Mouse (Mus musculus) forebrain, embryonic 12.5 days (tissue): ENCODE results near the gene Olfr2. TPM values are rescaled to one million over a fixed set of nuclear protein-coding genes. Genes with fewer than 3 reads are reported as not detected.

ENCODE experiments used
- ATAC-seq: fragments of 200-750 bp; cut with Nextera tagmentation; 2 replicates; pipeline ENCODE4 v1.8.0; 2017; ENCODE audit warnings: moderate TSS enrichment; ENCODE audit not compliant: low FRiP score
- H3K27ac ChIP-seq: fragments of 300-500 bp; sonication (generic); 2 replicates; pipeline ENCODE4 v1.5.1; 2016; ENCODE audit warnings: mild to moderate bottlenecking
- H3K27me3 ChIP-seq: fragments of 300-500 bp; sonication (generic); 2 replicates; pipeline ENCODE4 v1.6.1; 2016; ENCODE audit warnings: mild to moderate bottlenecking
- H3K36me3 ChIP-seq: fragments of 300-500 bp; sonication (generic); replicated peaks from 2 replicates; pipeline ENCODE4 v1.6.1; 2016; ENCODE audit warnings: mild to moderate bottlenecking
- H3K4me1 ChIP-seq: fragments of 300-500 bp; sonication (generic); 2 replicates; pipeline ENCODE4 v1.6.1; 2016
- H3K4me2 ChIP-seq: fragments of 300-500 bp; sonication (generic); 2 replicates; pipeline ENCODE4 v1.6.1; 2016; ENCODE audit warnings: mild to moderate bottlenecking, moderate library complexity
- H3K4me3 ChIP-seq: fragments of 300-500 bp; sonication (generic); replicated peaks from 2 replicates; pipeline ENCODE4 v1.5.1; 2016; ENCODE audit warnings: mild to moderate bottlenecking
- H3K9ac ChIP-seq: fragments of 300-500 bp; sonication (generic); 2 replicates; pipeline ENCODE4 v1.6.1; 2016; ENCODE audit warnings: mild to moderate bottlenecking
- H3K9me3 ChIP-seq: fragments of 300-500 bp; sonication (generic); 2 replicates; pipeline ENCODE4 v1.6.1; 2016
- WGBS: fragments of 180-500 bp; shearing (Covaris S2); methylation state at CpG from one replicate; pipeline ENCODE4 v1.1.7; 2016; 5-methylcytosine and 5-hydroxymethylcytosine counted together
- polyA plus RNA-seq: library from polyadenylated mRNA; unstranded; fragments of >200 nt; fragmentation: Nextera tagmentation; extraction: Ambion mirVana; gene quantifications from 2 replicates; pipeline ENCODE4 v1.2.1, GENCODE M21; 2016

Olfr2 gene
- polyA plus RNA-seq, 1 experiment from 2014 or later, result not detected

DNA sequence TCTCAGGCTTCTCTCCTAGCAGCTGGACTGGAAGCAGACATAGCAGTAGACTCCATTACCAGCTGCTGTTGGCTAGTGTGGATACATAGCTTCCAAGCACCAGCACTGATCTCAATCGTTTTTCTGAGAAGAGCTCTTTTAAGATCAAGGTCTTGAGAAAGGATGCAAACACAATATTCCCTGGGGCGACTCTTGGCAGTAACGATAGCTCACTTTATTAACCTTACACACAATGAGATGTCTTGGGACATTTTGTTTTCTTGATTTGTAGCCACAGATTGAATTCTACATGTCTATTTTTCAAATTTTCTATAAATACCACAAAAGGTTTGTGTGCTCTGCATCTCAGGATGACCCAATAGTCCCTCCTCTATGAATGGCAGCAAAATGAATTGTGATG is 57.7 kb downstream of the Olfr2 start, which contains the start of gene Olfr710:
TSS of gene Olfr710 (minus strand) at position 101 of the 400 bp plus-strand sequence.
- no peaks in the 10 kb centered on the region for H3K27me3 ChIP-seq
- no peaks in the 10 kb centered on the region for H3K36me3 ChIP-seq
- no peak within 1 kb of the TSS for H3K9ac ChIP-seq
- WGBS, result 80% methylated on average over 3 of the region's 3 CpGs
- no peak within 1 kb of the TSS for H3K4me2 ChIP-seq
- no peak for ATAC-seq
- H3K9me3 ChIP-seq, result 0 out of 2 replicates have a peak, but pooled peaks cover 2% of the 10 kb centered on the region
- no peak within 1 kb of the TSS for H3K4me3 ChIP-seq
- no peaks in the 10 kb centered on the region for H3K4me1 ChIP-seq
- H3K27ac ChIP-seq, result no peak within 1 kb of the TSS

Other genes with a start within 250 kb of the Olfr2 start
- not detected in 2 replicates for gene Olfr699, start 212.9 kb downstream of the Olfr2 start, polyA plus RNA-seq
- not detected in 2 replicates for gene Olfr700, start 197.2 kb downstream of the Olfr2 start, polyA plus RNA-seq
- not detected in 2 replicates for gene Olfr701, start 191.9 kb downstream of the Olfr2 start, polyA plus RNA-seq
- not detected in 2 replicates for gene Olfr702, start 172.2 kb downstream of the Olfr2 start, polyA plus RNA-seq
- gene Olfr703, start 162.7 kb downstream of the Olfr2 start, polyA plus RNA-seq, result not detected in 2 replicates
- not detected in 2 replicates for gene Olfr704, start 142.9 kb downstream of the Olfr2 start, polyA plus RNA-seq
- gene Olfr705, start 129.2 kb downstream of the Olfr2 start, polyA plus RNA-seq, result not detected in 2 replicates
- gene Olfr706, start 117.9 kb downstream of the Olfr2 start, polyA plus RNA-seq, result not detected in 2 replicates
- gene Olfr707, start 104.8 kb downstream of the Olfr2 start, polyA plus RNA-seq, result not detected in 2 replicates
- gene Olfr1532-ps1, start 98.1 kb downstream of the Olfr2 start, polyA plus RNA-seq, result not detected in 2 replicates
- not detected in 2 replicates for gene Olfr709-ps1, start 73.9 kb downstream of the Olfr2 start, polyA plus RNA-seq
- gene Olfr710, start 57.8 kb downstream of the Olfr2 start, polyA plus RNA-seq, result not detected in 2 replicates
- gene Olfr6, start 42.1 kb downstream of the Olfr2 start, polyA plus RNA-seq, result not detected in 2 replicates
- gene Olfr711, start 30.6 kb downstream of the Olfr2 start, polyA plus RNA-seq, result not detected in 2 replicates
- gene Olfr713, start 25.1 kb upstream of the Olfr2 start, polyA plus RNA-seq, result not detected in 2 replicates
- not detected in 2 replicates for gene Olfr714, start 64.9 kb upstream of the Olfr2 start, polyA plus RNA-seq
- not detected in 2 replicates for gene Olfr17, start 87.1 kb upstream of the Olfr2 start, polyA plus RNA-seq
- not detected in 2 replicates for gene Olfr715b, start 104.3 kb upstream of the Olfr2 start, polyA plus RNA-seq
- not detected in 2 replicates for gene Olfr715, start 125.0 kb upstream of the Olfr2 start, polyA plus RNA-seq
- gene Olfr716, start 132.3 kb upstream of the Olfr2 start, polyA plus RNA-seq, result not detected in 2 replicates
- gene Nlrp14, start 160.9 kb upstream of the Olfr2 start, polyA plus RNA-seq, result not detected in 2 replicates
- gene Rbmxl2, start 203.4 kb upstream of the Olfr2 start, polyA plus RNA-seq, result not detected in 2 replicates